Mouse (Mus musculus): ENCODE data around the gene Mtpn. TPM values are rescaled to one million over a fixed set of nuclear protein-coding genes. Genes with fewer than 3 reads are reported as not detected.

Gene Mtpn
- total and polyA plus RNA-seq, 3 experiments = 59.7 to 121 (median 119) TPM

Other genes with a start within 250 kb of the Mtpn start
- gene Slc13a4, start 231.8 kb downstream of the Mtpn start, total RNA-seq (2012; rRNA removed) = not detected in 2 replicates
- gene Slc13a4, start 231.8 kb downstream of the Mtpn start, total RNA-seq (2014; rRNA removed) = not detected in 2 replicates
- gene Slc13a4, start 231.8 kb downstream of the Mtpn start, polyA plus RNA-seq (2012; ENCODE audit: insufficient read length, low read depth) = not detected in 2 replicates
- gene Fam180a, start 213.7 kb downstream of the Mtpn start, total RNA-seq (2012; rRNA removed) = 0.08 TPM in 1 of 2 replicates, not detected in the other
- gene Fam180a, start 213.7 kb downstream of the Mtpn start, total RNA-seq (2014; rRNA removed) = not detected in 2 replicates
- gene Fam180a, start 213.7 kb downstream of the Mtpn start, polyA plus RNA-seq (2012; ENCODE audit: insufficient read length, low read depth) = not detected in 2 replicates

Data from CH12.LX (cell line).